Mouse (Mus musculus) intestine, embryonic 14.5 days (tissue): ENCODE measurements around the gene Snx32. TPM values are rescaled to one million over a fixed set of nuclear protein-coding genes. Genes with fewer than 3 reads are reported as not detected.

Source experiments
- ATAC-seq: fragments of 200-750 bp; cut with Nextera tagmentation; replicated peaks from 2 replicates; pipeline ENCODE4 v1.8.0; 2017; ENCODE audit warnings: low read depth, moderate number of reproducible peaks, moderate TSS enrichment, moderate library complexity; ENCODE audit not compliant: low FRiP score, low TSS enrichment
- DNase-seq: peaks from one replicate; pipeline ENCODE4 v3.0.0-alpha.2; 2018; ENCODE audit warnings: low spot score
- H3K27ac ChIP-seq: fragments of 300-500 bp; sonication (generic); 2 replicates; pipeline ENCODE4 v1.5.1; 2014; ENCODE audit warnings: low read depth, mild to moderate bottlenecking, control low read depth
- H3K27me3 ChIP-seq: fragments of 300-500 bp; sonication (generic); replicated peaks from 2 replicates; pipeline ENCODE4 v1.6.1; 2014; ENCODE audit warnings: low read length, control low read depth; ENCODE audit not compliant: control insufficient read depth, insufficient read depth
- H3K36me3 ChIP-seq: fragments of 300-500 bp; sonication (generic); 2 replicates; pipeline ENCODE4 v1.6.1; 2014; ENCODE audit warnings: low read length, control low read depth; ENCODE audit not compliant: control insufficient read depth, insufficient read depth
- H3K4me1 ChIP-seq: fragments of 300-500 bp; sonication (generic); replicated peaks from 2 replicates; pipeline ENCODE4 v1.6.1; 2014; ENCODE audit warnings: low read length, control low read depth, mixed read lengths; ENCODE audit not compliant: control insufficient read depth, insufficient read depth
- H3K4me2 ChIP-seq: fragments of 300-500 bp; sonication (generic); 2 replicates; pipeline ENCODE4 v1.6.1; 2014; ENCODE audit warnings: low read length
- H3K4me3 ChIP-seq: fragments of 300-500 bp; sonication (generic); 2 replicates; pipeline ENCODE4 v1.5.1; 2014; ENCODE audit warnings: low read depth, low read length, control low read depth, mixed read lengths
- H3K9ac ChIP-seq: fragments of 300-500 bp; sonication (generic); 2 replicates; pipeline ENCODE4 v1.6.1; 2014; ENCODE audit warnings: mild to moderate bottlenecking, low read length
- H3K9me3 ChIP-seq: fragments of 300-500 bp; sonication (generic); 2 replicates; pipeline ENCODE4 v1.6.1; 2016; ENCODE audit warnings: low read length, control low read depth; ENCODE audit not compliant: control insufficient read depth
- WGBS: fragments of 180-500 bp; shearing (Covaris S2); extraction: QIAGEN DNeasy Blood & Tissue Kit; methylation state at CpG from one replicate; pipeline ENCODE4 v1.1.7; 2014; 5-methylcytosine and 5-hydroxymethylcytosine counted together
- polyA plus RNA-seq: library from polyadenylated mRNA; unstranded; fragments of >200 nt; fragmentation: Nextera tagmentation; extraction: Ambion mirVana; gene quantifications from 2 replicates; pipeline ENCODE4 v1.2.1, GENCODE M21; 2014

Gene Snx32
- polyA plus RNA-seq, 1 experiment from 2014 or later = 9.4 TPM

DNA sequence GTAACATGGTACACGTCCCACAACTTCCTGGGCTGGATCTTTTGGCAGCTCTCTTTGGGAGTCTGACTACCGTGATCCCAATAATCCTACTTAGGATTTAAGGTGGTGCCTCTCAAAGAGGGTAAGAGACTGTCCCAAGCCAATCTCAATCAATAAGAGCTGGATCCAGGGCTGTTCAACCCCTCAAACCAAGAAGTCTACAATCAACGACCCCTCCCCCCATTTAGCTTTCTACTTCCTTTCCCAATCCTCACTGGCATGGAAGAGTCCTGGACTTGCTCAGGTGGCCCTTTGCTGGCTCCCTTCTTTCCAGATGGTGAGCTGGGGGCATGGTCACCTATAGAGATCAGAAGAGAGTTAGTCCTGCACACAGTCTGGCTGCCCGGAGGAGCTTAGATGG is 23.6 kb downstream of the Snx32 start:
- Histone ChIP-seq H3K27ac (no peak overlapping the region), H3K4me2 (peak overlapping the region; percentile 75; the same call in 1 of the 2 replicates), H3K27me3 (no peaks in the 10 kb centered on the region), H3K4me3 (no peak overlapping the region), H3K36me3 (peaks cover 42% of the 10 kb centered on the region), H3K9me3 (no peaks in the 10 kb centered on the region), H3K4me1 (peaks cover 13% of the 10 kb centered on the region), H3K9ac (no peak overlapping the region)
- DNase-seq (no peak), ATAC-seq (no peak)
- WGBS = 76% methylated on average over 4 of the region's 4 CpGs

DNA sequence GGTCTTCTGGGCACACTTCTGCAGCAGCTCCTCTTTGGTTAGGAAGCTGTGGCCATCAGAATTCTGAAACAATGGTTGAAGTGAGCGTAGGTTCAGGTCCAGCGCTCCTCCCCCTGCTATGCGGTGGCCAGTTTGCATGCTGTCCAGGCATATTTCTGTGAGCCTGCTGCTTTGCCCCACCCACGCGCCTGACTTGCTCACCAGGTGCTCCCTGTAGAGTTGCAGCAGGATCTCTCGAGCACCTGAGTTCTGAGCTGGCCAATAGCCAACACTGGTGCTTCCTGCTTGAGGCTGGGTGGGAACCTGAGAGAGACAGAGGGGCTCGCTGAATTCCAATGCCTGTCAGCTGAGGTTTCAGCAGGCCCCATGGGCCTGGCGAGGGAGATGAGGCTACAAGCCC is 24.1 kb downstream of the Snx32 start:
- Histone ChIP-seq H3K9me3 (no peaks in the 10 kb centered on the region), H3K27me3 (no peaks in the 10 kb centered on the region), H3K4me1 (peaks cover 13% of the 10 kb centered on the region), H3K4me2 (no peak overlapping the region), H3K36me3 (peaks cover 47% of the 10 kb centered on the region), H3K27ac (no peak overlapping the region), H3K9ac (no peak overlapping the region), H3K4me3 (no peak overlapping the region)
- DNase-seq (no peak), ATAC-seq (no peak)
- WGBS = 82% methylated on average over 8 of the region's 8 CpGs

DNA sequence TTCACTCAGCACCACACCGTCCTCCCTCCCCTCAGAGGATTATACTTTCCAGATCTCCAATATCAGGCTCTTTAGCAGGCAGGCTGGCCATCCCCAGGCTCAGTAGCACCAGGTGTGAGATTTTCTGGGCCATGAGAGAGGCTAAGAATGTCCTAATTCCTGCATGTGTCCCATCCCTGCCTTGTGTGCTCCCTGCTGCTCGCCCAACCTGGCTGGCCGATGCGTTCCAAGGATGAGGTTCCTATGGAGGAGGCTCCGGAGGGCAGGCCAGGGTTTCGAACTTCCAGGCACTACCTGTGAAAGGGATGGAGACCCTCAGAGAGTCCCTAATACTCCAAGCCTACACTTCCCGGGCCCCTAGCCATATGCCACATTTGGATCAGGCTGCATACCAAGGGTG is 24.5 kb downstream of the Snx32 start:
- Histone ChIP-seq H3K27me3 (no peaks in the 10 kb centered on the region), H3K4me1 (peaks cover 13% of the 10 kb centered on the region), H3K9ac (no peak overlapping the region), H3K9me3 (no peaks in the 10 kb centered on the region), H3K4me2 (no peak overlapping the region), H3K4me3 (no peak overlapping the region), H3K36me3 (peaks cover 51% of the 10 kb centered on the region), H3K27ac (no peak overlapping the region)
- no peak for ATAC-seq
- 92% methylated on average over 7 of the region's 7 CpGs for WGBS
- no peak for DNase-seq

DNA sequence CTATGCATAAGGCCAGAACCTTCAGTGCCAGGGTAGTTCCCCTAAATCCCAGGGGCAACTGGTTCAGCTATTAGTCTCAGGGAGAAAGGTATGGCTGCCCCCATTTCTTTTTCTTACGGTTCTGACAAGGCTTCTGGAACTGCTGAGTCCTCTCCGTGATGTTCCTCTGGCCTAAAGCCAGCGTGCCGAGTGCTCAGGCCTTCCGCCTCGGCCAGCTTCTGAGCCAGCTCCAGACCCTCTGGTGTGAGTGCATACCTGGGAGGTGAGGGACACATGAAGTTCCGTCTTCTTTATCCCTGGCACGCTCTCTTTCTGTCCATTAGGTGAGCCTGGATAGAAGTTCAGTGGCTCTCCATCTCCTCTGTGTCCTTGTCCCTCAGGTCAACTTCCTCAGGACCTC is 25.0 kb downstream of the Snx32 start:
- 93% methylated on average over 8 of the region's 8 CpGs for WGBS
- no peaks in the 10 kb centered on the region for H3K9me3 ChIP-seq
- H3K36me3 ChIP-seq = peaks cover 56% of the 10 kb centered on the region
- H3K27me3 ChIP-seq = no peaks in the 10 kb centered on the region
- H3K9ac ChIP-seq = no peak overlapping the region
- no peak overlapping the region for H3K27ac ChIP-seq
- H3K4me3 ChIP-seq = no peak overlapping the region
- ATAC-seq = no peak
- H3K4me1 ChIP-seq = peaks cover 13% of the 10 kb centered on the region
- no peak for DNase-seq
- no peak overlapping the region for H3K4me2 ChIP-seq

DNA sequence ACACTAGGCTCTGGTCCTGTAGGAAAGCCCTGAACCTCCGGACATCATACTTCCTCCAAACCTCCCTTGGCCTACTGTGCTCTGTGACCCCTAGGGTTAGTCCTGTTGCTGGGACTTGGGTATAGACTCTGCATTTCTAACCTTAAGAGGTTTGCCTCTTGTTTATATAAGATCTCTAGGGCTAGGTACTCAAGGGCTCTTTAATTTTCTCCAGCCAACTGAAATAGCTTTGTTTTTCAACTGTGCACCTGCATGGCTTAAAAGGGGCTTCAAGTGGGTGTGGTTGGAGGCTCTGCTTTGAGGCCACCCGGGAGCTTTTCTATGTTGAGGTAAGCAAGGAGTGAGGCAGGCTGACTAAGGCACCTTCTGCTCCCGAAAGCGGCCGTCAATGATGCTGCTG is 25.8 kb downstream of the Snx32 start:
- H3K27me3 ChIP-seq = no peaks in the 10 kb centered on the region
- H3K36me3 ChIP-seq = peaks cover 64% of the 10 kb centered on the region
- H3K9me3 ChIP-seq = no peaks in the 10 kb centered on the region
- no peak overlapping the region for H3K4me3 ChIP-seq
- no peak for DNase-seq
- H3K9ac ChIP-seq = no peak overlapping the region
- no peak overlapping the region for H3K4me2 ChIP-seq
- no peak for ATAC-seq
- H3K27ac ChIP-seq = no peak overlapping the region
- WGBS = 85% methylated on average over 5 of the region's 5 CpGs
- H3K4me1 ChIP-seq = peaks cover 13% of the 10 kb centered on the region

DNA sequence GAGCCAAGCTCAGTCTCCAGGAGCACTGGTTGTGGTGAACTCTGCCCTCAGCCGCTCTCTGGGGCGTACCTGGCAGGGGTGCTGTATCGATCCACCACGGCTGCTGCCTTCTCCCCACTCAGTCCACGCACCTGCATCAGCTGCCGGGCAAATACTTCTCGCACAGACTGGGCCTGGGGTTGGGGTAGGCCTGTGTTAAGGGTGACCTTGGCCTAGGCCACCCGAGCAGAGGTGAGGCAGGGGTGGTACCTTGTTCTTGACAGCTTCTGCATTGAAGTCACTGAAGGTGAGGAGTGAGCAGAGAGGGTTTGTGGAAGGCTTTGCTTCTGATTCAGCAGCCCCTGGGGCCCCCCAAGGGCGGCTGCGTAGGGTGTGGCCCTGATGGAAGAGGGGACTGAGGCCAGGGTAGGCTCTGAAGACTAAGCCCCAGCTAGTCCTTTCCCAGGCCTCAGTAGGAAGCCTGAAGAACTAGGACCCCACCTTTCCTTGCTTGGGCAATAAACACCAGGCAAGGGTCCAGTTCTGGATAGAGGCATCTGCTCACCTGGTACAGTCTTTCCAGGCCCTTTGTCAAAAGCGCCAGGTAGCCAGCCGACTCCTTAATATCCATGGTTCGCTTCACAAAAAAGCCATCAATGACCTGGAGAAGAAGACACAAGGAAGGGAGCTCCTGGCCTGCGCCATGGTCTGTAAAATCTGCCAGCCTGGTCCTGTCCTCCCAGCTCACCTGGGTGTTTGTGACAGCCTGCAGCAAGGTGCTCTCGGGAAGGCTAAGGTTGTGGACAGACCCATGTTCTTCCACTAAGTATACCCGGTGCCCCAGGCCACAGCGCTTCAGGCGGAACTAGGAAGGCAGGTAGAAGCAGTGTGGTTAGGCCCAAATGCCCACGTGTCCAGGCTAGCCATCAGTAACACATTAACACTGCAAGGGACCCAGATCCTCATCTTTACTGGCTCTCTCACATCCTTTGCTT is 26.7 kb downstream of the Snx32 start:
- no peak for DNase-seq
- no peaks in the 10 kb centered on the region for H3K9me3 ChIP-seq
- WGBS = 93% methylated on average over 19 of the region's 19 CpGs
- H3K4me1 ChIP-seq = peaks cover 9% of the 10 kb centered on the region
- H3K27me3 ChIP-seq = no peaks in the 10 kb centered on the region
- peaks cover 73% of the 10 kb centered on the region for H3K36me3 ChIP-seq
- no peak overlapping the region for H3K27ac ChIP-seq
- ATAC-seq = no peak
- no peak overlapping the region for H3K4me2 ChIP-seq
- no peak overlapping the region for H3K4me3 ChIP-seq
- no peak overlapping the region for H3K9ac ChIP-seq

DNA sequence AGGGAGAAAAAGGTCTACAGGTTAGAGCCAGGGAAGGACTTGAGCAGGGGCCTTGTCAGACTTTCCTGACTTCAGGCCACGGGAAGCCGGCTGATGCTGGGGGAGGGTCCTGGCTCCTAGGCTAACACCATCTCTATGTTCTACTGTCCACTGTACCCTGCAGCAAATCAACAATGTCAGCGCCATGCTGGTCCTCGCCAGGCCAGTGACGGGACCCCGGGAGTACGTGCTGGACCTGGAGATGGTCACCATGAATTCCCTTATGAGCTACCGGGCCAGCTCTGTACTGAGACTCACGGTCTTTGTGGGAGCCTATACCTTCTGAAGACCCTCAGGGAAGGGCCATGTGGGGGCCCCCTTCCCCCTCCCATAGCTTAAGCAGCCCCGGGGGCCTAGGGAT is 28.9 kb downstream of the Snx32 start:
- WGBS = 92% methylated on average over 10 of the region's 10 CpGs
- no peak overlapping the region for H3K9ac ChIP-seq
- peaks cover 90% of the 10 kb centered on the region for H3K36me3 ChIP-seq
- no peak overlapping the region for H3K27ac ChIP-seq
- H3K4me1 ChIP-seq = no peaks in the 10 kb centered on the region
- no peaks in the 10 kb centered on the region for H3K9me3 ChIP-seq
- no peak overlapping the region for H3K4me3 ChIP-seq
- no peak for ATAC-seq
- no peak overlapping the region for H3K4me2 ChIP-seq
- H3K27me3 ChIP-seq = no peaks in the 10 kb centered on the region
- no peak for DNase-seq

DNA sequence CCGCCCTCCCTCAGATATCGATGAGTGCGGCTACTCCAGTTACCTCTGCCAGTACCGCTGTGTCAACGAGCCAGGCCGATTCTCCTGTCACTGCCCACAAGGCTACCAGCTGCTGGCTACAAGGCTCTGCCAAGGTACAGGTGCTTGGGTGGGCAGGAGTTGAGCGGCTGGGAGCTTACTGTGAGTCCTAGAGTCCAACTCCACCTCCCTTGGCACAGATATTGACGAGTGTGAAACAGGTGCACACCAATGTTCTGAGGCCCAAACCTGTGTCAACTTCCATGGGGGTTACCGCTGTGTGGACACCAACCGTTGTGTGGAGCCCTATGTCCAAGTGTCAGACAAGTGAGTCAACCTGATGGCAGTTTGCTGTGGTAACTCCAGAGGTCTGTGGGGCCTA is 30.3 kb downstream of the Snx32 start:
- H3K36me3 ChIP-seq = peaks cover 80% of the 10 kb centered on the region
- WGBS = 95% methylated on average over 10 of the region's 10 CpGs

More for the DNA sequence above, 30.3 kb downstream of the Snx32 start:
- Histone ChIP-seq H3K27ac (no peak overlapping the region), H3K4me2 (no peak overlapping the region), H3K9ac (no peak overlapping the region), H3K4me3 (no peak overlapping the region), H3K27me3 (no peaks in the 10 kb centered on the region), H3K9me3 (no peaks in the 10 kb centered on the region), H3K4me1 (0 out of 2 replicates have a peak, but pooled peaks cover 8% of the 10 kb centered on the region)
- no peak for DNase-seq
- ATAC-seq = no peak
